Mouse (Mus musculus): ENCODE measurements around the gene Skp1a.

- TF ChIP-seq POLR2A (IDR thresholded peaks at IDR 0.05; ENCODE audit: insufficient read depth, low read depth, low read length) (no peak), EP300 (IDR thresholded peaks at IDR 0.05; ENCODE audit: insufficient read depth, low read depth, low read length) (no peak), CTCF (IDR thresholded peaks at IDR 0.05) (no peak)
Measured at GRCm38 (mm10) chr11:52268104-52268835, 36.5 kb downstream of the Skp1a start.

All from heart, adult 2 months (tissue).